Mouse (Mus musculus) lung, adult 2 months (tissue): ENCODE data around the gene Zfp319.

Source experiments
- CTCF ChIP-seq: fragments of 200-500 bp; IDR thresholded peaks from 2 replicates; pipeline ENCODE4 v1.5.1; 2011; ENCODE audit warnings: mild to moderate bottlenecking, low read length, control low read depth; ENCODE audit not compliant: insufficient read depth
- POLR2A ChIP-seq: fragments of 200-500 bp; IDR thresholded peaks from 2 replicates; pipeline ENCODE4 v1.6.1; 2011; ENCODE audit warnings: low read depth, mild to moderate bottlenecking, control low read depth, low read length, borderline replicate concordance; ENCODE audit errors: extremely low read depth

GRCm38 (mm10) chr8:95320224-95321139, 11.3 kb downstream of the Zfp319 start:
- no peak for TF ChIP-seq CTCF
- TF ChIP-seq POLR2A, result peak; percentile 19; the same call in 1 of the 2 replicates
